Mouse (Mus musculus): Measurements from ENCODE around the gene Acp4. TPM values are rescaled to one million over a fixed set of nuclear protein-coding genes. Genes with fewer than 3 reads are reported as not detected.
"Not testable (repeated sequence)": the region's sequence is repeated elsewhere in the genome, so short reads cannot be mapped to it uniquely, and the experiment has no call there.

Gene Acp4
- total and polyA plus RNA-seq, 2 experiments from 2014 or later: not detected

- Histone ChIP-seq H3K4me1 (ENCODE audit: control insufficient read depth, insufficient read depth) (no peaks in the 10 kb centered on the region), H3K27ac (ENCODE audit: low read depth) (no peak within 1 kb of the TSS), H3K9me3 (replicated peaks; ENCODE audit: control insufficient read depth, low read length) (no peaks in the 10 kb centered on the region), H3K36me3 (replicated peaks; ENCODE audit: control insufficient read depth, insufficient read depth, low read length) (no peaks in the 10 kb centered on the region), H3K4me2 (ENCODE audit: low read depth, low read length) (no peak within 1 kb of the TSS), H3K4me3 (ENCODE audit: low read depth, low read length) (no peak within 1 kb of the TSS), H3K9ac (replicated peaks; ENCODE audit: low read depth, low read length) (no peak within 1 kb of the TSS), H3K27me3 (ENCODE audit: control insufficient read depth, insufficient read depth, low read length) (no peaks in the 10 kb centered on the region)
- no peak for TF ChIP-seq CTCF (IDR thresholded peaks at IDR 0.05; ENCODE audit: low read depth)
- TF ChIP-seq EP300 (IDR thresholded peaks at IDR 0.05; ENCODE audit: low read depth): no peak
- no peak for ATAC-seq (ENCODE audit: insufficient read depth, low read depth)
- DNase-seq (ENCODE audit: low spot score): no peak
- WGBS: 57% methylated on average over 1 of the region's 1 CpGs
Observed at GRCm38 (mm10) chr7:44215645-44216044, 41.5 kb downstream of the Acp4 start, which contains the start of gene Klk1b5. Gene Klk1b5 (plus strand): TSS chr7:44215945.

GRCm38 (mm10) chr7:44208307-44208706 is 48.9 kb downstream of the Acp4 start:
- no peaks in the 10 kb centered on the region for H3K36me3 ChIP-seq (replicated peaks; ENCODE audit: control insufficient read depth, insufficient read depth, low read length)
- 72% methylated on average over 3 of the region's 3 CpGs for WGBS
- DNase-seq (ENCODE audit: low spot score): no peak
- TF ChIP-seq EP300 (IDR thresholded peaks at IDR 0.05; ENCODE audit: low read depth) (no peak), CTCF (IDR thresholded peaks at IDR 0.05; ENCODE audit: low read depth) (no peak)
- H3K9me3 ChIP-seq (replicated peaks; ENCODE audit: control insufficient read depth, low read length): no peaks in the 10 kb centered on the region
- H3K4me3 ChIP-seq (ENCODE audit: low read depth, low read length): no peak overlapping the region
- no peak for ATAC-seq (ENCODE audit: insufficient read depth, low read depth)
- H3K27me3 ChIP-seq (ENCODE audit: control insufficient read depth, insufficient read depth, low read length): 0 out of 2 replicates have a peak, but pooled peaks cover 3% of the 10 kb centered on the region
- H3K4me2 ChIP-seq (ENCODE audit: low read depth, low read length): no peak overlapping the region
- H3K4me1 ChIP-seq (ENCODE audit: control insufficient read depth, insufficient read depth): no peaks in the 10 kb centered on the region
- H3K9ac ChIP-seq (replicated peaks; ENCODE audit: low read depth, low read length): no peak overlapping the region
- no peak overlapping the region for H3K27ac ChIP-seq (ENCODE audit: low read depth)

- H3K4me3 ChIP-seq (ENCODE audit: low read depth, low read length); H3K4me2 ChIP-seq (ENCODE audit: low read depth, low read length); H3K27me3 ChIP-seq (ENCODE audit: control insufficient read depth, insufficient read depth, low read length); H3K4me1 ChIP-seq (ENCODE audit: control insufficient read depth, insufficient read depth); DNase-seq (ENCODE audit: low spot score); H3K36me3 ChIP-seq (replicated peaks; ENCODE audit: control insufficient read depth, insufficient read depth, low read length); ATAC-seq (ENCODE audit: insufficient read depth, low read depth); H3K9ac ChIP-seq (replicated peaks; ENCODE audit: low read depth, low read length); H3K27ac ChIP-seq (ENCODE audit: low read depth); H3K9me3 ChIP-seq (replicated peaks; ENCODE audit: control insufficient read depth, low read length): not testable (repeated sequence)
- WGBS: 26% methylated on average over 3 of the region's 3 CpGs
Observed at GRCm38 (mm10) chr7:44207135-44207534, 50.0 kb downstream of the Acp4 start, which contains the start of gene Klk1b4. Gene Klk1b4 (plus strand): TSS chr7:44207435.

Other genes with a start within 250 kb of the Acp4 start
- gene Klk1b26, start 245.2 kb downstream of the Acp4 start, total RNA-seq (2014; rRNA removed; ENCODE audit: low replicate concordance): not detected in 2 replicates
- gene Klk1b26, start 245.2 kb downstream of the Acp4 start, polyA plus RNA-seq (2015; fragmentation: Nextera tagmentation; extraction: Ambion mirVana): not detected in 2 replicates
- not detected in 2 replicates for gene Klk1b27, start 205.1 kb downstream of the Acp4 start, total RNA-seq (2014; rRNA removed; ENCODE audit: low replicate concordance)
- gene Klk1b27, start 205.1 kb downstream of the Acp4 start, polyA plus RNA-seq (2015; fragmentation: Nextera tagmentation; extraction: Ambion mirVana): not detected in 2 replicates
- gene Klk1b21, start 155.1 kb downstream of the Acp4 start, total RNA-seq (2014; rRNA removed; ENCODE audit: low replicate concordance): not detected in 2 replicates
- not detected in 2 replicates for gene Klk1b21, start 155.1 kb downstream of the Acp4 start, polyA plus RNA-seq (2015; fragmentation: Nextera tagmentation; extraction: Ambion mirVana)
- not detected in 2 replicates for gene Klk1b22, start 144.7 kb downstream of the Acp4 start, total RNA-seq (2014; rRNA removed; ENCODE audit: low replicate concordance)
- not detected in 2 replicates for gene Klk1b22, start 144.7 kb downstream of the Acp4 start, polyA plus RNA-seq (2015; fragmentation: Nextera tagmentation; extraction: Ambion mirVana)
- gene Klk1b16, start 120.6 kb downstream of the Acp4 start, total RNA-seq (2014; rRNA removed; ENCODE audit: low replicate concordance): not detected in 2 replicates
- not detected in 2 replicates for gene Klk1b16, start 120.6 kb downstream of the Acp4 start, polyA plus RNA-seq (2015; fragmentation: Nextera tagmentation; extraction: Ambion mirVana)
- not detected in 2 replicates for gene Klk1b24, start 69.1 kb downstream of the Acp4 start, total RNA-seq (2014; rRNA removed; ENCODE audit: low replicate concordance)
- gene Klk1b24, start 69.1 kb downstream of the Acp4 start, polyA plus RNA-seq (2015; fragmentation: Nextera tagmentation; extraction: Ambion mirVana): not detected in 2 replicates
- gene Klk1b3, start 59.2 kb downstream of the Acp4 start, total RNA-seq (2014; rRNA removed; ENCODE audit: low replicate concordance): not detected in 2 replicates
- gene Klk1b3, start 59.2 kb downstream of the Acp4 start, polyA plus RNA-seq (2015; fragmentation: Nextera tagmentation; extraction: Ambion mirVana): not detected in 2 replicates
- gene Klk1b4, start 49.9 kb downstream of the Acp4 start, total RNA-seq (2014; rRNA removed; ENCODE audit: low replicate concordance): not detected in 2 replicates
- gene Klk1b4, start 49.9 kb downstream of the Acp4 start, polyA plus RNA-seq (2015; fragmentation: Nextera tagmentation; extraction: Ambion mirVana): not detected in 2 replicates
- not detected in 2 replicates for gene Klk1b5, start 41.4 kb downstream of the Acp4 start, total RNA-seq (2014; rRNA removed; ENCODE audit: low replicate concordance)
- gene Klk1b5, start 41.4 kb downstream of the Acp4 start, polyA plus RNA-seq (2015; fragmentation: Nextera tagmentation; extraction: Ambion mirVana): not detected in 2 replicates
- gene Klk1, start 32.0 kb downstream of the Acp4 start, total RNA-seq (2014; rRNA removed; ENCODE audit: low replicate concordance): not detected in 2 replicates
- 0.16 TPM in 1 of 2 replicates, not detected in the other for gene Klk1, start 32.0 kb downstream of the Acp4 start, polyA plus RNA-seq (2015; fragmentation: Nextera tagmentation; extraction: Ambion mirVana)
- gene Gm36864, start 21.2 kb downstream of the Acp4 start, total RNA-seq (2014; rRNA removed; ENCODE audit: low replicate concordance): not detected in 2 replicates
- not detected in 2 replicates for gene Gm36864, start 21.2 kb downstream of the Acp4 start, polyA plus RNA-seq (2015; fragmentation: Nextera tagmentation; extraction: Ambion mirVana)
- 0.15 and 0.31 TPM in 2 replicates for gene 1700028J19Rik, start 10.7 kb downstream of the Acp4 start, total RNA-seq (2014; rRNA removed; ENCODE audit: low replicate concordance)
- gene 1700028J19Rik, start 10.7 kb downstream of the Acp4 start, polyA plus RNA-seq (2015; fragmentation: Nextera tagmentation; extraction: Ambion mirVana): 1.2 and 1.3 TPM in 2 replicates
- gene 2410002F23Rik, start 10.7 kb downstream of the Acp4 start, total RNA-seq (2014; rRNA removed; ENCODE audit: low replicate concordance): 127 and 130 TPM in 2 replicates
- 38.1 and 53.1 TPM in 2 replicates for gene 2410002F23Rik, start 10.7 kb downstream of the Acp4 start, polyA plus RNA-seq (2015; fragmentation: Nextera tagmentation; extraction: Ambion mirVana)
- not detected in 2 replicates for gene Gm15517, start 4.1 kb upstream of the Acp4 start, total RNA-seq (2014; rRNA removed; ENCODE audit: low replicate concordance)
- gene Gm15517, start 4.1 kb upstream of the Acp4 start, polyA plus RNA-seq (2015; fragmentation: Nextera tagmentation; extraction: Ambion mirVana): not detected in 2 replicates
- gene Clec11a, start 49.5 kb upstream of the Acp4 start, total RNA-seq (2014; rRNA removed; ENCODE audit: low replicate concordance): 1.4 and 1.7 TPM in 2 replicates
- 1.00 and 1.3 TPM in 2 replicates for gene Clec11a, start 49.5 kb upstream of the Acp4 start, polyA plus RNA-seq (2015; fragmentation: Nextera tagmentation; extraction: Ambion mirVana)
- gene Shank1, start 52.9 kb upstream of the Acp4 start, total RNA-seq (2014; rRNA removed; ENCODE audit: low replicate concordance): 0.19 and 0.61 TPM in 2 replicates
- gene Shank1, start 52.9 kb upstream of the Acp4 start, polyA plus RNA-seq (2015; fragmentation: Nextera tagmentation; extraction: Ambion mirVana): 0.33 and 0.36 TPM in 2 replicates
- gene Syt3, start 126.7 kb upstream of the Acp4 start, total RNA-seq (2014; rRNA removed; ENCODE audit: low replicate concordance): 0.58 and 3.1 TPM in 2 replicates
- gene Syt3, start 126.7 kb upstream of the Acp4 start, polyA plus RNA-seq (2015; fragmentation: Nextera tagmentation; extraction: Ambion mirVana): 0.81 and 0.86 TPM in 2 replicates
- gene 1700008O03Rik, start 128.4 kb upstream of the Acp4 start, total RNA-seq (2014; rRNA removed; ENCODE audit: low replicate concordance): not detected in 2 replicates
- gene 1700008O03Rik, start 128.4 kb upstream of the Acp4 start, polyA plus RNA-seq (2015; fragmentation: Nextera tagmentation; extraction: Ambion mirVana): 0.14 and 0.52 TPM in 2 replicates
- 55.6 and 89.5 TPM in 2 replicates for gene Lrrc4b, start 171.6 kb upstream of the Acp4 start, total RNA-seq (2014; rRNA removed; ENCODE audit: low replicate concordance)
- 2.8 TPM in 2 replicates for gene Lrrc4b, start 171.6 kb upstream of the Acp4 start, polyA plus RNA-seq (2015; fragmentation: Nextera tagmentation; extraction: Ambion mirVana)
- gene Aspdh, start 208.0 kb upstream of the Acp4 start, total RNA-seq (2014; rRNA removed; ENCODE audit: low replicate concordance): 7.5 TPM in 1 of 2 replicates, not detected in the other
- 0.40 and 0.86 TPM in 2 replicates for gene Aspdh, start 208.0 kb upstream of the Acp4 start, polyA plus RNA-seq (2015; fragmentation: Nextera tagmentation; extraction: Ambion mirVana)
- 123 and 143 TPM in 2 replicates for gene Josd2, start 210.6 kb upstream of the Acp4 start, total RNA-seq (2014; rRNA removed; ENCODE audit: low replicate concordance)
- gene Josd2, start 210.6 kb upstream of the Acp4 start, polyA plus RNA-seq (2015; fragmentation: Nextera tagmentation; extraction: Ambion mirVana): 91.2 and 105 TPM in 2 replicates
- gene Emc10, start 239.2 kb upstream of the Acp4 start, total RNA-seq (2014; rRNA removed; ENCODE audit: low replicate concordance): 206 and 212 TPM in 2 replicates
- 67.0 and 73.2 TPM in 2 replicates for gene Emc10, start 239.2 kb upstream of the Acp4 start, polyA plus RNA-seq (2015; fragmentation: Nextera tagmentation; extraction: Ambion mirVana)
- 3.2 and 4.3 TPM in 2 replicates for gene Fam71e1, start 239.2 kb upstream of the Acp4 start, total RNA-seq (2014; rRNA removed; ENCODE audit: low replicate concordance)
- gene Fam71e1, start 239.2 kb upstream of the Acp4 start, polyA plus RNA-seq (2015; fragmentation: Nextera tagmentation; extraction: Ambion mirVana): 11.4 and 12.5 TPM in 2 replicates